Mouse (Mus musculus): Measurements from ENCODE around the gene Fcgrt. TPM values are rescaled to one million over a fixed set of nuclear protein-coding genes. Genes with fewer than 3 reads are reported as not detected.

The Fcgrt gene
- polyA plus RNA-seq, 1 experiment from 2014 or later, result 42.6 TPM

GRCm38 (mm10) chr7:45086084-45086483 lies 17.6 kb downstream of the Fcgrt start:
- no peak for DNase-seq (ENCODE audit: low spot score)

DNA sequence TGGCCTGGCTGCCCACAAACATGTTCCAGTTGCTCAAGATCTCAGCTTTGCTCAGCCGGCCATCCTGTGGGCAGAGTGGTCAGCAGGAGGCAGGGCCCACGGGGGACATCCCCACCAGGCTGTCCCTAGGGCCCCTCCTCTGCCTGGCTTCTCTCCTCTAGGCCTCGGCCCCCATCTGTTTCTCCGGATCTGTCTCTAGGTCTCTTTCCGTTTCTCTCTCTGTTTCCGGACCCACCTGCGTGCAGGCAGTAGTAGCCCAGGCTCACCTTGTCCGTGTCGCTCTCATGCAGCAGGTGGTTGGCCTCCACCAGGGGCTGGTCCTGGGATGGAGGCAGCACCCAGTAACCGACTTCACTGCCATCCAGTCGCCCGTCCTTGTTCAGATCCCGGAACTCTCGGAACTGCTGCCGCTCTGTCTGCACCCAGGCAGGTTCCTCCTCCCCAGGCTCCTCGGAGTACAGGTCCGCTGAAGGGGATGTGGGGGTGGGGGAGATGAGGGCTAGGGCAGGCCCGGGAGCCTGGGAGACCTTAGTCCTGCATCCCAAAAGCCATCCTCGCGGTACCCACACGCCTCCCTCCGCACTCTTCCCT lies 20.3 kb downstream of the Fcgrt start:
- DNase-seq (ENCODE audit: low spot score), result peak; percentile 53

GRCm38 (mm10) chr7:45082401-45083299 lies 21.0 kb downstream of the Fcgrt start:
- DNase-seq (ENCODE audit: low spot score), result peak; percentile 62

- no peak for DNase-seq (ENCODE audit: low spot score)
These were observed 22.6 kb downstream of the Fcgrt start for GRCm38 (mm10) chr7:45081016-45081415.

- DNase-seq (ENCODE audit: low spot score), result peak; percentile 91
These were observed 23.8 kb downstream of the Fcgrt start for GRCm38 (mm10) chr7:45079856-45080255.

GRCm38 (mm10) chr7:45078513-45078912 lies 25.1 kb downstream of the Fcgrt start:
- DNase-seq (ENCODE audit: low spot score), result peak; percentile 75

DNA sequence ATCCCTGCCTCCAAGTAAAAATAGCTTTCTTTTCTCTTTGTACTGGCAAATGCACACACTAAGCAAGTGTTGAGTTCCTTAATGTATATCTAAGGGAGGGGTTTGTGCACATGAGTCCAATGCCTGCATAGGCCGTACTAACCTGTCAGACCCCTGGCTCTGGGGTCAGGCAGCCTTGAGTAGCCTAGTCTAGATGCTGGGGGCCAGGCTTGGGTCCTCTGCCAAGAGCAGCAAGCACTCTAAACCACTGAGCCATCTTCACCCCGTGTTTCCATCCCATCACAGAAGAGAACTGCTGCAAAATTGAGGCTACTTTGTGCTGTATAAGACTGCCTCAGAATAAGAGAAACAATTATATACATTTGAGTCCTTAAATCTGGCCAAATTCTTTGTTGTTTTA lies 25.8 kb downstream of the Fcgrt start:
- no peak for DNase-seq (ENCODE audit: low spot score)

GRCm38 (mm10) chr7:45077322-45077721 lies 26.3 kb downstream of the Fcgrt start:
- DNase-seq (ENCODE audit: low spot score), result no peak

- DNase-seq (ENCODE audit: low spot score), result no peak
These were observed 27.1 kb downstream of the Fcgrt start for GRCm38 (mm10) chr7:45076501-45076900.

- DNase-seq (ENCODE audit: low spot score), result no peak
These were observed 28.2 kb downstream of the Fcgrt start for GRCm38 (mm10) chr7:45075405-45075804.

DNA sequence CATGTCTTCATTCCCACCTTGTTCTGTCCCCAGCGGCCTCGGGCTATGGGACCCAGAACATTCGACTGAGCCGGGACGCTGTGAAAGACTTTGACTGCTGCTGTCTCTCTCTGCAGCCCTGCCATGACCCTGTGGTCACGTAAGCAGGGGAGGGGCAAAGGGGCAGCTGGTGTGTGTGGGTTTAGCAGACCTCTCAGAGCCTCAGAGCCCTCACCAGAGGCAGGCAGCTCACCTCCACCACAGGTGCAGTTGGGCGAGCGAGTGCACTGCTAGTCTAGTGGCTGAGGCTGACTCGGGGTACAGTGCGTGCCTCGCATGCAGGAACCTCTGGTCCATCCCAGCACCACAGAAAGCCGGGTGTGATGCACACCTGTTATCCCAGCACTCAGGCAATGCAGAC lies 29.7 kb downstream of the Fcgrt start:
- DNase-seq (ENCODE audit: low spot score), result no peak

DNA sequence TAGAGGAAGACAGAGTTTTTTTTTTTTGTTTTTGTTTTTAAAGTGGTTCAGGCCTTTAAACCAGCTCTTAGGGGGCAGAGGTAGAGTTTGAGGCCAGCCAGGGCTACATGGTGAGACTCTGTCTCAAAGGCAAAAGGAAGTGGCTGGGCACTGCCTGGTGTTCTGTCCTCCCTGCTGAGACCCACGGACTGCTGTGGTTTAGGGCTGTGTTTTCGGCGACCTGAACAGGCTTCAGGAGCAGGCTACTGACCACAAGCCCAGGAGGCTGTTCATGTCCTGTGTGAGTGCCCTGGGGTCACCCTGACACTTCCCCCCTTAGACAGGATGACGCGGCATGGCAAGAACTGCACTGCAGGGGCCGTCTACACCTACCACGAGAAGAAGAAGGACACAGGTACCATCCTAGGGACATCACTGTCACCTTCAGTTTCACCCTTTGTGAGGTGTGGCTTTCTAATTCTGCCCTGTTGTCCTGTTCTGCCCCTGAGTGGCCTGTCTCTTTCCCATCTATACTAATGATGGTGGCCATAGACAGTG lies 30.4 kb downstream of the Fcgrt start:
- DNase-seq (ENCODE audit: low spot score), result no peak

- no peak for DNase-seq (ENCODE audit: low spot score)
These were observed 31.4 kb downstream of the Fcgrt start for GRCm38 (mm10) chr7:45072230-45072629.

DNA sequence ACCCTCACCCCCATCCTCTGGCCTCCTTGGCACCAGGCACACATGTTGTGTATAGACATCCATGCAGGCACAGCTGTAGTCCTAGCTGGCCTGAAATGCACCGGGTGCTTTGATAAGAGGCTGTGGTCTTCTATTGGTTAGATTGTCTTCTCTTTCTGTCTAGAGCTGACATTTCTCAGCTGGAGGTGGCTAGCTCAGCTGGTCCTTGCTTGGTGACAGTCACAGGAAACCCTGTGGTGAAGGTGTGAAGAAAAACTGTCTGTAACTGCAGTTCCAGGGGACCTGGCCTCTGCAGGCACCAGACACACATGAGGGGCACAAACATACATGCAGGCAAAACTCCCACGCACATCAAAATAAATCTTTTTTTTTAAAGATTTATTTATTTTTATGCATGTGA lies 34.0 kb downstream of the Fcgrt start:
- DNase-seq (ENCODE audit: low spot score), result no peak

DNA sequence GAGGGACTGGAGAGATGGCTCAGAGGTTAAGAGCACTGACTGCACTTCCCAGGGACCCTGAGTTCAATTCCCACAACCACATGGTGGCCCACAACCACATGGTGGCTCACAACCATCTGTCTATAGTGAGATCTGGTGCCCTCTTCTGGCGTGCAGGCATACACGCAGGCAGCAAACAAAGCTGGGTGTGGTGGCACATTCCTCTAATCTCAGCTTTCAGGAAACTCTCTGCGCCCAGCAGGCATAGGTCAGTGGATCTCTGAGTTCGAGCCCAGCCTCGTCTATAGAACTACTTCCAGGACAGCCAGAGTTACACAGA lies 35.7 kb downstream of the Fcgrt start:
- peak; percentile 72 for DNase-seq (ENCODE audit: low spot score)

GRCm38 (mm10) chr7:45067190-45067999 lies 36.3 kb downstream of the Fcgrt start:
- no peak for DNase-seq (ENCODE audit: low spot score)

DNA sequence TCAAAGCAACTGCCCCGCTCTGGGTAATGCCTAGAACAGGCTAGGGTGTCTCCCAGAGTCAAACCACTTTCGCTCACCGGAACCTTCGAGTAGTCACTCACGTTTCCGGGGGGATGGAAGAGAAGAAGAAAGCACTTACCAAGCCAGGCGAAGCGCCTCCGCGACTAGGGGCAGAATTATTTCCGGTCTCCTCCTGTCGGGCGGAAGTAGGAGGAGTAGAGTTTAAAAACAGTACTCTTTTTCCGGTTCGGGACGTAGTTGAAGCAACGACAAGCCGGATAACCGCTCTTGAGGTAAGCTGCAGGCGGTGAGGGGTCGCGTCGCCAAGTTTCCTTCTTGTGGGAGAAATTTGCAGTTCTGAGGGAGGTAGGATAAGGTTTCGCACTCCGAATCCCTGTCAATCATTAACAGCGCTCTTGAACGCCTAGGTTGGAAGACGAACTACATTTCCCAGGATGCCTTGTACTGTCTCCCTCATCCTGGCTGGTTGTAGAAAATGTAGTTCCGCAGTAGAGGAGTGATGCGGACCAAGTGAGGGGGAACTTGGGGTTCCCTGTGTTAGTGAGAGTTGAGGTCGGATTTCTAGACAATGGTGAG lies 41.3 kb downstream of the Fcgrt start, which contains the start of the genes Nosip and Prrg2:
TSS of gene Nosip (plus strand) at position 191 of the 597 bp plus-strand sequence.
TSS of gene Prrg2 (minus strand) at position 439 of the 597 bp plus-strand sequence.
- DNase-seq (ENCODE audit: low spot score), result peak; percentile 97

GRCm38 (mm10) chr7:45061532-45062075 lies 42.0 kb downstream of the Fcgrt start:
- no peak for DNase-seq (ENCODE audit: low spot score)

GRCm38 (mm10) chr7:45060632-45061122 lies 43.0 kb downstream of the Fcgrt start:
- DNase-seq (ENCODE audit: low spot score), result no peak
